Mouse (Mus musculus) cerebellum, adult 2 months (tissue): ENCODE measurements around the gene Tbc1d10b.

Experiments
- CTCF ChIP-seq: fragments of 200-500 bp; IDR thresholded peaks from 2 replicates; pipeline ENCODE4 v1.5.1; 2011; ENCODE audit warnings: low read depth, mild to moderate bottlenecking, control low read depth, low read length, moderate library complexity, borderline replicate concordance; ENCODE audit not compliant: insufficient read depth
- POLR2A ChIP-seq: fragments of 200-500 bp; IDR thresholded peaks from 2 replicates; pipeline ENCODE4 v1.6.1; 2011; ENCODE audit warnings: low read length, control low read depth, borderline replicate concordance; ENCODE audit not compliant: insufficient read depth

- no peak for TF ChIP-seq POLR2A
- TF ChIP-seq CTCF = no peak
Observed at GRCm38 (mm10) chr7:127214521-127214920, 6.3 kb upstream of the Tbc1d10b start.
